Mouse (Mus musculus) frontal cortex, postnatal 10 days (tissue): ENCODE measurements at regions not wholly inside any gene's neighbourhood (a gene's known extent, or its start where the extent isn't known, plus 50 kb on each side); places are given as distances from the start of the nearest gene placed in this dataset.
A peak's percentile ranks its signal among the peaks of the same experiment; 100 is the strongest.

Experiments
- DNase-seq, 2 experiments: peaks; one replicate each; pipeline ENCODE4 v3.0.0; 2022; ENCODE audit warnings: low spot score in 2 of 2, mixed read lengths in 1 of 2

DNA sequence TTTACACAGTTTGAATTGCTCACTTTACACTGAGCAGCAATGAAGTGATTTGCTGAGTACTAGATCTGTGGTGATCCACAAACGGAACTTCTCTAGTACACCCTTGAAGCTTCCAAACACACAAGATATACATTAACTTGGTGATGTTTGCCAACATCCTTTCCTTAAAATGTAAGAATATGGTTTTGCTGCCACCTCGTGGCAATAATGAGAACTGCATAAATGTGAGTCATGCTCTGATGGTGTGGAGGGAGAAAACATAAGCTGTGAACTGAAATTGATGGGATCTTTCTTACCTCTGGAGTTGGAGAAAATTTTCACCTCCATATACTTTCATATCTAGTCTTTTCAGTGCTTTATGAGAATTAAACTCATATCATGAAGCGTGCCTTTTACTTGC lies 51.6 kb downstream of the Bex3 start:
- peak; percentile 5 to 29 for DNase-seq

DNA sequence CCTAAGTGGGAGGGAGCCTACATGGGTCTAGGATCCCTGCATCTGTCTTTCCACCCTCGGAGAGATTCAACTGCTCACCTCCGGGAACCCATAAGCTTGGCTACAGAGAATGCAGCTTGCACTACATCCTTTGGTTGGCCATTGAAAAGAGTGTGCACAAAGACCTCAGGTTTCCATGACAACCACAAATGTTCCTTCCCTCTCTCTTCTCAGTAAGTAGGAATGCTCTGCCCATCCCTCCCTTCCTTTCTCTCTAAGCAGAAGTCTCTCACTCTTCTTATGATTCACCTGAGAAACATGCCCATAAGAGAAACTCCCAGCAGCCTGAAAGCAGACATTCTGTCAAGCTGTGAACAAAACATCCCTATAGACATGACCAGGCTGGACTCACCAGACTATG lies 95.8 kb downstream of the Bex3 start:
- no peak for DNase-seq
